Comparison of ENCODE assay signal across 8 mouse cellular contexts in genomic region chr6:116106967-116107470, GRCm38 (mm10).
DNase-seq lines count a peak whose midpoint lies in the region; ATAC-seq and TF ChIP-seq lines count a peak whose summit lies in the region.

No protein-coding gene starts in this region.

- DNase-seq in heart, adult 2 months: no peak
- DNase-seq in heart, postnatal 10 days: no peak
- DNase-seq in spleen, postnatal 14 days (ENCODE audit: low spot score in 2 of 2): no peak
- DNase-seq in cerebellum, adult 11-12 months: no peak
- DNase-seq in gastrocnemius, postnatal 4 days (ENCODE audit: low spot score in 2 of 2): no peak

- H3K27me3 ChIP-seq in heart, adult 2 months (ENCODE audit: control insufficient read depth, insufficient read depth, low read length): no peaks in the 10 kb centered on the region
- no peaks in the 10 kb centered on the region for H3K27me3 ChIP-seq in E14TG2a.4 (ENCODE audit: insufficient read depth, low read length)
- H3K27me3 ChIP-seq in forebrain, embryonic 15.5 days: no peaks in the 10 kb centered on the region
- H3K27me3 ChIP-seq in liver, embryonic 16.5 days (ENCODE audit: control insufficient read depth, insufficient read depth, low read depth, low read length): no peaks in the 10 kb centered on the region

- H3K36me3 ChIP-seq in heart, adult 2 months (ENCODE audit: control insufficient read depth, insufficient read depth, low read length): peaks cover 2% of the 10 kb centered on the region; the same call in 1 of the 2 replicates
- no peaks in the 10 kb centered on the region for H3K36me3 ChIP-seq in E14TG2a.4 (ENCODE audit: insufficient read depth, low read length)
- no peaks in the 10 kb centered on the region for H3K36me3 ChIP-seq in forebrain, embryonic 15.5 days
- no peaks in the 10 kb centered on the region for H3K36me3 ChIP-seq in liver, embryonic 16.5 days (ENCODE audit: control insufficient read depth, insufficient read depth)

- no peaks in the 10 kb centered on the region; the same call in 1 of the 2 replicates for H3K79me2 ChIP-seq in heart, adult 2 months (replicated peaks; ENCODE audit: control insufficient read depth, insufficient read depth, low read length)

- TF ChIP-seq EP300 in heart, adult 2 months (IDR thresholded peaks at IDR 0.05; ENCODE audit: insufficient read depth, low read depth, low read length): no peak

- intact Hi-C loops in heart, adult 2 months (cut with DNase I): loop anchor here (5.0 kb wide), 1 partner anchor 35 kb away; no protein-coding TSS in a partner anchor
- intact Hi-C loops in heart, postnatal 10 days (cut with DNase I): loop anchor here (5.0 kb wide), 2 partner anchors 35 to 85 kb away; no protein-coding TSS in a partner anchor

- H3K4me1 ChIP-seq in heart, adult 2 months (ENCODE audit: control insufficient read depth, insufficient read depth, low read length): peaks cover 3% of the 10 kb centered on the region
- H3K4me1 ChIP-seq in E14TG2a.4 (replicated peaks; ENCODE audit: low read depth, low read length): peaks cover 15% of the 10 kb centered on the region
- H3K4me1 ChIP-seq in forebrain, embryonic 15.5 days: peaks cover 41% of the 10 kb centered on the region
- peaks cover 8% of the 10 kb centered on the region for H3K4me1 ChIP-seq in liver, embryonic 16.5 days (ENCODE audit: control insufficient read depth, low read depth, low read length)

- TF ChIP-seq CTCF in heart, adult 2 months (IDR thresholded peaks at IDR 0.05): no peak
- TF ChIP-seq CTCF in E14TG2a.4 (conservative IDR thresholded peaks at IDR 0.05; ENCODE audit: low read length): no peak

- peak overlapping the region; percentile 79 for H3K27ac ChIP-seq in heart, adult 2 months
- H3K27ac ChIP-seq in forebrain, embryonic 15.5 days (replicated peaks): peak overlapping the region; percentile 91
- H3K27ac ChIP-seq in liver, embryonic 16.5 days (ENCODE audit: low read length): no peak overlapping the region

- H3K4me2 ChIP-seq in forebrain, embryonic 15.5 days (replicated peaks): peak overlapping the region; percentile 76
- peak overlapping the region; percentile 75 for H3K4me2 ChIP-seq in liver, embryonic 16.5 days (ENCODE audit: low read depth, low read length)

- H3K4me3 ChIP-seq in heart, adult 2 months: peak overlapping the region; percentile 68
- peak overlapping the region; percentile 88 for H3K4me3 ChIP-seq in E14TG2a.4 (replicated peaks; ENCODE audit: low read length)
- H3K4me3 ChIP-seq in forebrain, embryonic 15.5 days: peak overlapping the region; percentile 63
- H3K4me3 ChIP-seq in liver, embryonic 16.5 days (ENCODE audit: low read depth, low read length): peak overlapping the region; percentile 59

- H3K9me3 ChIP-seq in E14TG2a.4 (ENCODE audit: low read length): no peaks in the 10 kb centered on the region
- no peaks in the 10 kb centered on the region for H3K9me3 ChIP-seq in forebrain, embryonic 15.5 days
- no peaks in the 10 kb centered on the region for H3K9me3 ChIP-seq in liver, embryonic 16.5 days (replicated peaks; ENCODE audit: control insufficient read depth, low read length)

- 14% methylated on average over 6 of the region's 6 CpGs for WGBS in heart, adult 2 months
- WGBS in forebrain, embryonic 15.5 days: 3% methylated on average over 6 of the region's 6 CpGs
- WGBS in liver, embryonic 16.5 days (ENCODE audit: insufficient replicate concordance): 12% methylated on average over 6 of the region's 6 CpGs

- peak; percentile 41 for ATAC-seq in forebrain, embryonic 15.5 days (replicated peaks)
- no peak for ATAC-seq in liver, embryonic 16.5 days (ENCODE audit: low read depth)

- H3K9ac ChIP-seq in heart, adult 2 months (ENCODE audit: low read depth, low read length): peak overlapping the region; percentile 85
- H3K9ac ChIP-seq in forebrain, embryonic 15.5 days (replicated peaks): peak overlapping the region; percentile 76
- no peak overlapping the region; the same call in 1 of the 2 replicates for H3K9ac ChIP-seq in liver, embryonic 16.5 days (ENCODE audit: low read depth, low read length)

- TF ChIP-seq POLR2A in heart, adult 2 months (IDR thresholded peaks at IDR 0.05; ENCODE audit: insufficient read depth, low read depth, low read length): no peak
